Mouse (Mus musculus) small intestine, adult 2 months (tissue): ENCODE data around the gene Eif4b.

Experiments used
- CTCF ChIP-seq: fragments of 200-500 bp; IDR thresholded peaks from 2 replicates; pipeline ENCODE4 v1.5.1; 2012; ENCODE audit warnings: low read depth, mild to moderate bottlenecking, control low read depth, inconsistent platforms, low read length, moderate library complexity, mixed read lengths; ENCODE audit not compliant: insufficient replicate concordance, insufficient read length; ENCODE audit errors: extremely low read depth
- POLR2A ChIP-seq: fragments of 200-500 bp; IDR thresholded peaks from 2 replicates; pipeline ENCODE4 v1.6.1; 2012; ENCODE audit warnings: low read depth, mild to moderate bottlenecking, control low read depth, inconsistent platforms, low read length, moderate library complexity

GRCm38 (mm10) chr15:102103947-102104555 lies 30.5 kb downstream of the Eif4b start:
- TF ChIP-seq POLR2A: no peak
- TF ChIP-seq CTCF: no peak
